Mouse (Mus musculus) lung, postnatal 0 days (tissue): ENCODE data around the gene Tagln3.

Experiments used
- CTCF ChIP-seq: IDR thresholded peaks from 2 replicates; pipeline ENCODE4 v1.5.1; 2016; ENCODE audit warnings: antibody characterized with exemption, mild to moderate bottlenecking
- EP300 ChIP-seq: IDR thresholded peaks from 2 replicates; pipeline ENCODE4 v1.6.1; 2016; ENCODE audit warnings: antibody characterized with exemption, mild to moderate bottlenecking, control low read depth

- TF ChIP-seq CTCF (no peak), EP300 (no peak)
Observed at GRCm38 (mm10) chr16:45737880-45738279, 13.5 kb upstream of the Tagln3 start.
